Mouse (Mus musculus): ENCODE results near the gene Doc2b. TPM values are rescaled to one million over a fixed set of nuclear protein-coding genes. Genes with fewer than 3 reads are reported as not detected.

Doc2b gene
- not detected in 2 replicates for polyA plus RNA-seq (2012; ENCODE audit: insufficient read depth, insufficient read length, missing spikeins)

DNA sequence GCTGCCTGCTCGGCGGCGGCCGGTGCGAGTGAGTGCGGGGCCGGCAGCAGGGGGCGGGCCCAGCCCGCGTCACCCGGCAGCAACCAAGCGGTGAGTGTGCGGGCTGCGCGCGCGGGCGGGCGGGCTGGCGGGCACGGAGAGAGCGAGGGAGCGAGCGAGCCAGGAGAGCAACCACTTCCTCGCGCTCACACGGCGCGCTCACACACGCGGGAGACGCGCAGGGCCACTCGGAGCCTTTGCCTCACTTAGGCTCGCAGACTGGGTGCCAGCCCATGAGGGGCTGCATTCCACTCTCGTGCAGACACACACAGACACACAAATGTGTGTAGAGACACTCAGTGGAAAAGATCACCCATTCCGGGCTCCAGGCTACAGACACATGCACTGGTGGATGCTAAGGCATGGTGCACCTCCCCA lies at the start of gene Doc2b:
Doc2b (minus strand) TSS at position 21 of the 417 bp plus-strand sequence.
- Histone ChIP-seq H3K4me1 (ENCODE audit: control insufficient read depth, insufficient read depth, insufficient read length, low read length) (no peaks in the 10 kb centered on the region), H3K27ac (replicated peaks; ENCODE audit: low read depth, low read length) (no peak within 1 kb of the TSS)

DNA sequence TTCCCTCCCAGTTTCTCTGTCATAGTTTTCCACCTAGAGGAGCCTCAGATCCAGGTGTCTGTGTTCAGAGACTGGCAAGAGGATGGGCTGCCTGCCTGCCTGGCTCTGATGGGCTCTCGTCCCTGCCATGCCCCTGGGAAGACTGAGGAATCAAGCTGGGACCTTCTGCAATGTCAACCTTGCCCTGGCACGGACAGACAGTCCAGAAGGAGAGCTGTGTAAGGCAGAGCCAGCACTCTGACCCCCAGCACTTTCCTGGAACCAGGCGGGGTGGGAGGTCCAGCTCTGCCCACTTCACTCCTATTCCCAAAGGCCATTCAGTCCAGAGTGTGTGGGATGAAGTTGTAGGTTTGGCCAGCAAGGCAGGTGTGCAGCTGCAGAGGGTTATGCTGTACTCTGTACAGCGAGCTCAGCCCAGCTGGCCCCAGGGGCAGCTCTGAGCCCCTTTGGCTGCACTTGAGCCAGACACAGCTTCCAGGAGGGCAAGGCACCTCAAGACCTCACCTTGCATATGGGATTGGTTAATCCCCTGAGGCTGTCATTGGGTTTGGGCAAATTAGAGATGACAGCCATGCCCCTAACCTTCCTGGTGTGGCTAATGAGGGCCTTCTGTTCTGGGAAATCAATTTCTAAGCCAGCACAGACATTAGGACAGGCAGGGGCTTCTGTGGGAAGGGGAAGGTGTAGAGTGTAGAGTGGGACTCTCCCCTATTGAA lies 47.2 kb upstream of the Doc2b start:
- no peak overlapping the region for H3K4me3 ChIP-seq (ENCODE audit: insufficient read depth, low read depth, low read length)
- no peaks in the 10 kb centered on the region; the same call in 1 of the 2 replicates for H3K4me1 ChIP-seq (ENCODE audit: control insufficient read depth, insufficient read depth, insufficient read length, low read length)
- no peak overlapping the region for H3K27ac ChIP-seq (replicated peaks; ENCODE audit: low read depth, low read length)

More for the DNA sequence above, at the start of gene Doc2b:
- H3K4me3 ChIP-seq (ENCODE audit: insufficient read depth, low read depth, low read length), result peak within 1 kb of the TSS; percentile 42; the same call in 1 of the 2 replicates

DNA sequence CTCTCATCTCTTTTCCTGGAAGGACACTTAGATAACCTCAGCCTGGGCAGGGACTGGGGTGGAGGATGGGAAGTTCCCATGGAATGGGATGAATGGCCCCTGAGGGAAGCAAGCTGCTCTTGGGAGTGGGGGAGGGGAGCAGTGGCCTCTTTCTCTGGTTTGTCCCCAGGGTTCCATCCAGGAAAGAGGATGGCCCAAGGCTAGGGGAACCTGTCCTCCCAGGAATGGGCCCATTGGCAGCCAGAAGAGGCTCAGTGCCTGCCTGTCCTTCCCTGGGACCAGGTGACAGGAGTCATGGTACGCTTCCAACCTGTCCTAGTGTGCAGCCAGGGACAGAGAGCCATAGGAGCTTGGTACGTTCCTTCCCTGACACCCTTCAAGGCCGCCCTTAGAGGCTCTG lies 45.7 kb upstream of the Doc2b start:
- Histone ChIP-seq H3K27ac (replicated peaks; ENCODE audit: low read depth, low read length) (no peak overlapping the region), H3K4me1 (ENCODE audit: control insufficient read depth, insufficient read depth, insufficient read length, low read length) (no peaks in the 10 kb centered on the region; the same call in 1 of the 2 replicates), H3K4me3 (ENCODE audit: insufficient read depth, low read depth, low read length) (no peak overlapping the region)

- Histone ChIP-seq H3K4me3 (ENCODE audit: insufficient read depth, low read depth, low read length) (no peak overlapping the region), H3K4me1 (ENCODE audit: control insufficient read depth, insufficient read depth, insufficient read length, low read length) (no peaks in the 10 kb centered on the region; the same call in 1 of the 2 replicates), H3K27ac (replicated peaks; ENCODE audit: low read depth, low read length) (no peak overlapping the region)
Observed at GRCm38 (mm10) chr11:75839536-75840430, 43.9 kb upstream of the Doc2b start.

DNA sequence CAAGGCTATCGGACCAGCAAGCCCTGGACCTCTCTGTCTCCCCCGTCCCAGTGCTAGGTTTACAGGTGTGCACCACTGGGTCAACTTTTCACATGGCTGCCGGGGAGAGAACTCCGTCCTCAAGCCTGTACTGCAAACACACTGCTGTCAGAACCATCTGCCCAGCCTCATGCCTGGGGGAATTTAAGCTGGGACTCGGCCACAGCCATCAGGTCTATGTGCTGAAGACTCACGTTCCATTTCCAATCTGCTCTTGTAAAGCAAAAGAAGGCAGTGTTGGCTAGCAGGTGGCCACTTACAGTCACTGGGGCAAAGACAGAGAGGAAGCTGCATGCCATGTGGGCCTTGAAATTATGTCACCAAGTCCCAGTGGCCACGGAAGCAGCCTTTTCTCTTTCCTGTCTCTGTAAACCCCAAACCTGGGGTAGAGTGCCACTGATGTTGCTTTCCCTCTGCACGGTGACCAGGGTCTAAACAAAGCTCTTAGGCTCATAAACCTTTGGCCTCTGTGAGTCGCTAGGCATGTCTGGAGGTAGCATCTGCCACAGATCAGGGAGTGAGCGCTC lies 43.1 kb upstream of the Doc2b start:
- Histone ChIP-seq H3K4me1 (ENCODE audit: control insufficient read depth, insufficient read depth, insufficient read length, low read length) (no peaks in the 10 kb centered on the region; the same call in 1 of the 2 replicates), H3K4me3 (ENCODE audit: insufficient read depth, low read depth, low read length) (no peak overlapping the region), H3K27ac (replicated peaks; ENCODE audit: low read depth, low read length) (no peak overlapping the region)

DNA sequence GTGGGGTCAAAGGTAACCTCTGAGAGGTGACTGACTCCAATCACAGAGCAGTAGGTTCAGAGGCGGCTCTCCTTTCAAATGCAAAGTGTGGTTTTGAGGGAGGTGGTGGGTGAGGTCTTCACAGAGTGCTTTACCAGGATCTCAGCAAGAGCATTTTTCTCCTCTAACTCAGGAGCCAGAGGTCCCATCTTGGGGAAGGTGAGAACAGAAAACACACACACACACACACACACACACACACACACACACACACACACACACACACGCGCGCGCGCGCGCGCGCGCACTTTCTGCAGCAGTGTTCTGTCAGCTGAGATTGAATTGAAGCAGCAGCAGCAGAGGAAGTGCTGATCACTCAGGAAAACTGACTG lies 40.4 kb upstream of the Doc2b start:
- H3K4me1 ChIP-seq (ENCODE audit: control insufficient read depth, insufficient read depth, insufficient read length, low read length), result no peaks in the 10 kb centered on the region
- H3K27ac ChIP-seq (replicated peaks; ENCODE audit: low read depth, low read length), result no peak overlapping the region
- no peak overlapping the region for H3K4me3 ChIP-seq (ENCODE audit: insufficient read depth, low read depth, low read length)

- Histone ChIP-seq H3K4me3 (ENCODE audit: insufficient read depth, low read depth, low read length) (no peak overlapping the region), H3K27ac (replicated peaks; ENCODE audit: low read depth, low read length) (no peak overlapping the region), H3K4me1 (ENCODE audit: control insufficient read depth, insufficient read depth, insufficient read length, low read length) (no peaks in the 10 kb centered on the region)
Observed at GRCm38 (mm10) chr11:75835587-75836239, 39.9 kb upstream of the Doc2b start.

DNA sequence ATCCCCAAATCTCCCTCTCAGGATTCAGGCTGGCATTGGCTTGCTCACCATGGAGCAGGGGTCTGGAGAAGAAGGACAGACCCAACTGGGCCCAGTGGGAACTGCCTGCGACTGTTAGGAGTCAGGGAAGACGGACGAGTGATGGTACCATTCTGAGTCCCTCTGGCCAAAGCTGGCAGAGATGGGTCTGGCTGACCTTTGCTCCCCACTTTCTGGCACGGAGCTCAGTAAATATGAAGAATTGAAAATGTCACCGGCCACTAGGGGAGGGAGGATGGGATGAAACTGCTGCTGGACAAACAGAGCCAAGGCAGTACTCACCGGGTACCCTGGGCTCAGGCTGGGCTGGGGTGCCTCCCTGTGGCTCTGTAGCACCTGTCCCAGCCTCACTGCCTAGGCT lies 37.2 kb upstream of the Doc2b start:
- Histone ChIP-seq H3K4me3 (ENCODE audit: insufficient read depth, low read depth, low read length) (no peak overlapping the region), H3K4me1 (ENCODE audit: control insufficient read depth, insufficient read depth, insufficient read length, low read length) (no peaks in the 10 kb centered on the region), H3K27ac (replicated peaks; ENCODE audit: low read depth, low read length) (no peak overlapping the region)

- H3K4me3 ChIP-seq (ENCODE audit: insufficient read depth, low read depth, low read length), result no peak overlapping the region
- no peaks in the 10 kb centered on the region for H3K4me1 ChIP-seq (ENCODE audit: control insufficient read depth, insufficient read depth, insufficient read length, low read length)
- no peak overlapping the region for H3K27ac ChIP-seq (replicated peaks; ENCODE audit: low read depth, low read length)
Observed at GRCm38 (mm10) chr11:75830386-75830785, 34.5 kb upstream of the Doc2b start.

- Histone ChIP-seq H3K4me3 (ENCODE audit: insufficient read depth, low read depth, low read length) (no peak overlapping the region), H3K27ac (replicated peaks; ENCODE audit: low read depth, low read length) (no peak overlapping the region)
Observed at GRCm38 (mm10) chr11:75827414-75827813, 31.6 kb upstream of the Doc2b start.

GRCm38 (mm10) chr11:75823506-75823905 lies 27.7 kb upstream of the Doc2b start:
- no peak overlapping the region for H3K4me3 ChIP-seq (ENCODE audit: insufficient read depth, low read depth, low read length)
- no peak overlapping the region for H3K27ac ChIP-seq (replicated peaks; ENCODE audit: low read depth, low read length)
- no peaks in the 10 kb centered on the region for H3K4me1 ChIP-seq (ENCODE audit: control insufficient read depth, insufficient read depth, insufficient read length, low read length)

More at GRCm38 (mm10) chr11:75827414-75827813, 31.6 kb upstream of the Doc2b start:
- no peaks in the 10 kb centered on the region for H3K4me1 ChIP-seq (ENCODE audit: control insufficient read depth, insufficient read depth, insufficient read length, low read length)

DNA sequence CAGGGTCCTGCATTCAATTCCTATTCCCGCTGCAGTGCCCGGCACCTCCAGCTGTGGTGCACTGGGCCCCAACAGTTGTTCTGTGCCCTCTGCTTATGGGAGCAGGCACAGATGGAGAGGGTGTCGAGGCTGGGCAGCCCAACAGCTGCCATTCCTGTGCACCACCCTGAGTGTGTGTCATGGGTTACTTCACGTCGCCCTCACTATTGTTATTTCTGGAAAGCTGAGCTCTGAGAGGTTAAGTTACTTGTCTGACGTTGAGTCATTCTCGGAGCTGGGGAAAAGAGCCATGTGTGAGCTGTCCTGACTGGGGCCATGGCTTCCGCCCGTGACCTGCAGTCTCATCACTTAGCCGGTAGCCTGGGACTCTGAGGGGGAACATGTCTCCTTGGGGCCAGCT lies 17.2 kb upstream of the Doc2b start:
- H3K27ac ChIP-seq (replicated peaks; ENCODE audit: low read depth, low read length), result no peak overlapping the region
- no peak overlapping the region for H3K4me3 ChIP-seq (ENCODE audit: insufficient read depth, low read depth, low read length)
- H3K4me1 ChIP-seq (ENCODE audit: control insufficient read depth, insufficient read depth, insufficient read length, low read length), result no peaks in the 10 kb centered on the region

GRCm38 (mm10) chr11:75811900-75812299 lies 16.1 kb upstream of the Doc2b start:
- Histone ChIP-seq H3K4me3 (ENCODE audit: insufficient read depth, low read depth, low read length) (no peak overlapping the region), H3K4me1 (ENCODE audit: control insufficient read depth, insufficient read depth, insufficient read length, low read length) (no peaks in the 10 kb centered on the region), H3K27ac (replicated peaks; ENCODE audit: low read depth, low read length) (no peak overlapping the region)

DNA sequence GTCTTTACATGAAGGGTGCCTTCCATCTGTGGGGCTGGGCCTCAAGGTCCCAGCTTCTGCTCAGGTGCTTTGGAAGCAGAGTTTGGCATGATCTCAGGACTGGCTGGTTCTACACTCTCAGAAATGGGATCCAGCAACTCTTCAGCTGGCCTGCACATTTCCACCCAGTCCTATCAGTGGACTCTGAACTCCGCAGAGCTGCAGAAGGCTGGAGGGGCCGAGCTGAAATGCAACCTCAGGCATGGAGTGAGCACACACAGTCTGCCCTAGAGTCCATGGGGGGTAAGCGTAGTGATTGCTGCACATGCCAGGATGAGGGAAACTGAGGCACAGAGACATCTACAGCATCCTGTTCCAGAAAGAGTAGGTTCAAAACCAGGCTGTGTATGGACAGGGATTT lies 14.7 kb upstream of the Doc2b start:
- H3K4me1 ChIP-seq (ENCODE audit: control insufficient read depth, insufficient read depth, insufficient read length, low read length), result no peaks in the 10 kb centered on the region
- H3K27ac ChIP-seq (replicated peaks; ENCODE audit: low read depth, low read length), result no peak overlapping the region

DNA sequence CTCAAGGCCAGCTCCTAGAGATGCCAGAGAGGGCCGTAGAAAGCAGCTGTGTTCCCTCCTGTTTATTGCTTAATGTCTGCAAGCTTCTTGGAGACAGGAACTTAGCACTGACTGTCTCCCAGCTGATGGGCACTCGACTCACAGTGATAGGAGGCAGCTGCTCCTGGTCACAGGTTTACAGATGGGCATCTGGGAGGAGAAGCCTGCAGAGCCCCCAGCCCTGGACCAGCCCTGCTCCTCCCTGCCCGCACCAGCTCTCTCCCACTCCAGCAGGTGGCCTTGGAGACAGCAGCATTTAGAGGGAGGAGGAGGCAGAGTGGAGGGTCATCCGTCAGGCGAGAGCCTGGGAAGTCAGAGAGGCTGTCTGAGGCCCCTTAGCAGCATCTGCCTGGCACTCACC lies 11.6 kb upstream of the Doc2b start:
- H3K4me3 ChIP-seq (ENCODE audit: insufficient read depth, low read depth, low read length), result no peak overlapping the region
- H3K27ac ChIP-seq (replicated peaks; ENCODE audit: low read depth, low read length), result no peak overlapping the region
- H3K4me1 ChIP-seq (ENCODE audit: control insufficient read depth, insufficient read depth, insufficient read length, low read length), result no peaks in the 10 kb centered on the region

More for the DNA sequence above, 14.7 kb upstream of the Doc2b start:
- H3K4me3 ChIP-seq (ENCODE audit: insufficient read depth, low read depth, low read length), result no peak overlapping the region

Data from brown adipose tissue, adult 24 weeks (tissue).